Mouse (Mus musculus): ENCODE data around the gene Ccdc13.

DNA sequence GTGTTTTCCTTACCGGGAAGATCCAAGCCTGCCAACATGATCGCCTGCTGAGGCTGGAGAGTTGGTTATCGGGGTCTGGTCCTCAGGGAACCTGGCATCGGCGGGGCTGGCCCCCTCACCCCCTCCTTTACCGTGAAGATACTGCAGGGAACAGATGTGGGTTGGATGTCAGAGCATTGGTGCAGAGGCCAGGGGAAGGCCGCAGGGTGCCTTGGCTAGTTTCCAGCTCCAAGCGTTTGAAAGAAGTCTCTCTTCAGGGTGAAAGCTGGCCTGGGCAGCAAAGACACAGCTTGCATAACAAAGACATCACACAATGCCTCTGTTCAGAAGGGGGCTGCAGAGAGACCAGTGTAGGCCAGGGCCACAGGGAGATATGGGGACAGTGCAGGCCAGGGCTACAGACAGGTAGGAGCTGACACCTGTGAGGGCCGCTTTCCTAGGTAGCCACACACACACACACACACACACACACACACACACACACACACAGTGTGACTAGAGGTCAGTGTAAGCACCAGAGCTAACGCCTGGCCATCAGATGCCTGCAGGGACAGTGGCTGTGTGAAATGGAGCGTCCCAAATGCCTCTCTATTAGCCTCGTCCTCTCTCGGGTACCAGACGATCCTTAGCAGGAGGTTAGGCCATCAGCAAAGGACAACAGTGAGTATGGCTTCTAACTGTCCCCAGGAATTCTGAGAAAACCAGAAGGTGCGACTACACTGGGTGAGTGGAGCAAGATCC is 29.0 kb downstream of the Ccdc13 start:
- TF ChIP-seq CTCF (IDR thresholded peaks at IDR 0.05; ENCODE audit: borderline replicate concordance, control insufficient read depth, extremely low read depth, insufficient read depth, low read length, poor library complexity) = no peak
- no peak for TF ChIP-seq POLR2A (IDR thresholded peaks at IDR 0.05; ENCODE audit: control insufficient read depth, extremely low read depth, insufficient read depth, low read length, poor library complexity)

All from thymus, adult 2 months (tissue).